Mouse (Mus musculus) myocyte (in vitro differentiated cells): ENCODE results near the gene Gmds.

ENCODE experiments used
- CEBPB ChIP-seq: IDR thresholded peaks from 2 replicates; pipeline ENCODE4 v1.6.1; 2011; ENCODE audit warnings: mild to moderate bottlenecking, moderate library complexity; ENCODE audit not compliant: poor library complexity, insufficient read depth, severe bottlenecking
- E2F4 ChIP-seq: IDR thresholded peaks from one replicate; pipeline ENCODE4 v1.6.1; 2011; ENCODE audit warnings: mild to moderate bottlenecking, control low read depth, moderate library complexity; ENCODE audit not compliant: insufficient read depth
- MYOD1 ChIP-seq, 3 experiments: IDR thresholded peaks; one replicate each; pipeline ENCODE4 v1.6.1; 2011; ENCODE audit warnings: control low read depth in 2 of 3, low read depth in 2 of 3, mild to moderate bottlenecking in 2 of 3, moderate library complexity in 1 of 3; ENCODE audit not compliant: insufficient read length in 2 of 3, control insufficient read depth in 1 of 3
- MYOG ChIP-seq, 3 experiments: IDR thresholded peaks; one replicate each; pipeline ENCODE4 v1.6.1; 2011; ENCODE audit warnings: control low read depth in 2 of 3, low read depth in 2 of 3, mild to moderate bottlenecking in 2 of 3; ENCODE audit not compliant: insufficient read length in 2 of 3, control insufficient read depth in 1 of 3, insufficient read depth in 1 of 3
- POLR2A ChIP-seq: IDR thresholded peaks from one replicate; pipeline ENCODE4 v1.6.1; 2011; ENCODE audit warnings: low read depth, mild to moderate bottlenecking, control low read depth, moderate library complexity; ENCODE audit not compliant: insufficient read length
- POLR2AphosphoS2 ChIP-seq: IDR thresholded peaks from one replicate; pipeline ENCODE4 v1.6.1; 2011; ENCODE audit warnings: low read depth, control low read depth; ENCODE audit not compliant: insufficient read length
- SRF ChIP-seq: IDR thresholded peaks from one replicate; pipeline ENCODE4 v1.6.1; 2011; ENCODE audit warnings: low read depth; ENCODE audit not compliant: control insufficient read depth, insufficient read length
- TCF12 ChIP-seq: IDR thresholded peaks from one replicate; pipeline ENCODE4 v1.6.1; 2011; ENCODE audit warnings: mild to moderate bottlenecking, control low read depth; ENCODE audit not compliant: poor library complexity, insufficient read depth, severe bottlenecking
- USF1 ChIP-seq: IDR thresholded peaks from one replicate; pipeline ENCODE4 v1.6.1; 2011; ENCODE audit warnings: low read depth, mild to moderate bottlenecking, control low read depth, moderate library complexity

GRCm38 (mm10) chr13:32115468-32115867 is 223.1 kb downstream of the Gmds start:
- TF ChIP-seq CEBPB = no peak
- TF ChIP-seq POLR2A = no peak
- no peak for TF ChIP-seq USF1
- TF ChIP-seq TCF12 = no peak
- no peak for TF ChIP-seq SRF
- TF ChIP-seq E2F4 = no peak
- no peak for TF ChIP-seq POLR2AphosphoS2
- no peak for TF ChIP-seq MYOD1 (IDR thresholded peaks at IDR 0.05; ENCODE audit: control insufficient read depth in 1 of 3, insufficient read length in 2 of 3, low read depth in 2 of 3)
- no peak for TF ChIP-seq MYOG (IDR thresholded peaks at IDR 0.05; ENCODE audit: control insufficient read depth in 1 of 3, insufficient read depth in 1 of 3, insufficient read length in 2 of 3, low read depth in 2 of 3)
